Mouse (Mus musculus) hindbrain, embryonic 11.5 days (tissue): ENCODE data around the gene Gm28043. TPM values are rescaled to one million over a fixed set of nuclear protein-coding genes. Genes with fewer than 3 reads are reported as not detected.
A peak's percentile ranks its signal among the peaks of the same experiment; 100 is the strongest.
"Not testable (repeated sequence)": the region's sequence is repeated elsewhere in the genome, so short reads cannot be mapped to it uniquely, and the experiment has no call there.

Source experiments
- ATAC-seq: fragments of 200-750 bp; cut with Nextera tagmentation; 2 replicates; pipeline ENCODE4 v1.8.0; 2017; ENCODE audit warnings: mild to moderate bottlenecking, moderate TSS enrichment, moderate library complexity; ENCODE audit not compliant: low FRiP score
- DNase-seq: peaks from one replicate; pipeline ENCODE4 v3.0.0-alpha.2; 2015; ENCODE audit warnings: low spot score
- H3K27ac ChIP-seq: fragments of 300-500 bp; sonication (generic); 2 replicates; pipeline ENCODE4 v1.5.1; 2014; ENCODE audit warnings: mild to moderate bottlenecking, low read depth, low read length
- H3K27me3 ChIP-seq: fragments of 300-500 bp; sonication (generic); 2 replicates; pipeline ENCODE4 v1.6.1; 2014; ENCODE audit warnings: mild to moderate bottlenecking, low read length, moderate library complexity, mixed read lengths; ENCODE audit not compliant: control insufficient read depth, insufficient read depth
- H3K36me3 ChIP-seq: fragments of 300-500 bp; sonication (generic); 2 replicates; pipeline ENCODE4 v1.6.1; 2014; ENCODE audit warnings: mild to moderate bottlenecking, low read length, moderate library complexity, mixed read lengths; ENCODE audit not compliant: control insufficient read depth, insufficient read depth
- H3K4me1 ChIP-seq: fragments of 300-500 bp; sonication (generic); replicated peaks from 2 replicates; pipeline ENCODE4 v1.6.1; 2014; ENCODE audit warnings: low read length, mixed read lengths; ENCODE audit not compliant: control insufficient read depth, insufficient read depth
- H3K4me2 ChIP-seq: fragments of 300-500 bp; sonication (generic); replicated peaks from 2 replicates; pipeline ENCODE4 v1.6.1; 2014; ENCODE audit warnings: mild to moderate bottlenecking, low read depth, low read length
- H3K4me3 ChIP-seq: fragments of 300-500 bp; sonication (generic); 2 replicates; pipeline ENCODE4 v1.5.1; 2014; ENCODE audit warnings: low read depth, low read length
- H3K9ac ChIP-seq: fragments of 300-500 bp; sonication (generic); 2 replicates; pipeline ENCODE4 v1.6.1; 2014; ENCODE audit warnings: low read depth, low read length
- H3K9me3 ChIP-seq: fragments of 300-500 bp; sonication (generic); 2 replicates; pipeline ENCODE4 v1.6.1; 2016; ENCODE audit warnings: low read length; ENCODE audit not compliant: control insufficient read depth
- WGBS: fragments of 180-500 bp; shearing (Covaris S2); extraction: QIAGEN DNeasy Blood & Tissue Kit; methylation state at CpG from one replicate; pipeline ENCODE4 v1.1.7; 2014; 5-methylcytosine and 5-hydroxymethylcytosine counted together
- polyA plus RNA-seq: library from polyadenylated mRNA; unstranded; fragments of >200 nt; fragmentation: Nextera tagmentation; extraction: Ambion mirVana; gene quantifications from 2 replicates; pipeline ENCODE4 v1.2.1, GENCODE M21; 2014

Gm28043 gene
- polyA plus RNA-seq, 1 experiment from 2014 or later: 3.2 TPM

DNA sequence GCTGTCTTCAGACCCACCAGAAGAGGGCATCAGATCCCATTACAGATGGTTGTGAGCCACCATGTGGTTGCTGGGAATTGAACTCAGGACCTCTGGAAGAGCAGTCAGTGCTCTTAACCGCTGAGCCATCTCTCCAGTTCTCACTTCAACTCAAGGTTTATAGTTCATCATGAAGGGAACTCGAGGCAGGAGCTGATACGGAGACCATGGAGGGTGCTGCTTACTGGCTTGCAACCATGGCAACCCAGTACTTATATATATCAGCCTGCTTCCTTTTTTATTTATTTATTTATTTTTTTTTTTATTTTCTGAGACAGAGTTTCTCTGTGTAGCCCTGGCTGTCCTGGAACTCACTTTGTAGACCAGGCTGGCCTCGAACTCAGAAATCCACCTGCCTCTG, 99.1 kb downstream of the Gm28043 start:
- H3K4me2 ChIP-seq, H3K27me3 ChIP-seq, H3K9ac ChIP-seq, H3K27ac ChIP-seq, H3K4me3 ChIP-seq, H3K36me3 ChIP-seq, DNase-seq, ATAC-seq, H3K9me3 ChIP-seq: not testable (repeated sequence)
- WGBS: 92% methylated on average over 4 of the region's 4 CpGs
- H3K4me1 ChIP-seq: peaks cover 14% of the 10 kb centered on the region

DNA sequence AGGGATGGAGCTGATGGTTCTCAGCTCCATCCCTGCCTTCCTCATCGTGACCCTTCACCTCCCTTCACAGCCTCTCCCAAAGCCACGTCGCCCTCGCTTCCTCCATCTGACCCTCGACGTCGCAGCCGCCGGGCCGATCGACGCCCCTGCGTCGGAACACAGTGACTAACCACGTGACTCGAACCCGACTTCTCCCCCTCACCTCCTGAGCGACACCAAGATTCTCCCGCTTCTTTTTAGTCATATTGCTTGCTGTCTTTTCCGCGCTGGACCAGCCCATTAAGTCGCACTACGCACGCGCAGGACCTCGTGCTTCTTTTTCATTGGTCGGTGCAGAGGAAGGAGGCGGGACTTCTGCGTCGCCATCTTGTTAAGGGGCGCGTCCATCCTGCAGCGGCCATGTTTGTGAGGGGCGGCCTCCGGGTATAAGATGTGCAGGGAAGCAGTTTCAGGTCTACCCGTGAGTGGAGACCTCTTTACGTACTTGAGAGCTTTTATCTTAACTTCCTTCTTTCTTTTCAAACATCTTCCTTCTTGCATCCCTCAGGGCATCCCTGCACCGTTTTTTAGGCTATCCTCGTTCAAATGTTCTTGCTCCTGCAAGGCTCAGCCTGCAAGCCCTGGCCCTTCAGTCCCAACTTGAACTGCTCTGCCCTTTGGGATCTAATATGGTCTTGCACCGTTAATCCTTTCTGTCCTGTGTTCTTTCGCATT, 102.2 kb downstream of the Gm28043 start, which contains the start of gene Ccdc167:
Gene Ccdc167, minus strand, starts transcription at position 313 of the 714 bp plus-strand sequence.
- Histone ChIP-seq H3K36me3 (no peaks in the 10 kb centered on the region), H3K9ac (peak within 1 kb of the TSS; percentile 56), H3K4me3 (peak within 1 kb of the TSS; percentile 43), H3K4me1 (peaks cover 4% of the 10 kb centered on the region), H3K4me2 (peak within 1 kb of the TSS; percentile 57), H3K27me3 (no peaks in the 10 kb centered on the region), H3K27ac (no peak within 1 kb of the TSS; the same call in 1 of the 2 replicates), H3K9me3 (no peaks in the 10 kb centered on the region)
- 5% methylated on average over 41 of the region's 41 CpGs for WGBS
- DNase-seq: peak; percentile 99
- ATAC-seq: peak; percentile 93

DNA sequence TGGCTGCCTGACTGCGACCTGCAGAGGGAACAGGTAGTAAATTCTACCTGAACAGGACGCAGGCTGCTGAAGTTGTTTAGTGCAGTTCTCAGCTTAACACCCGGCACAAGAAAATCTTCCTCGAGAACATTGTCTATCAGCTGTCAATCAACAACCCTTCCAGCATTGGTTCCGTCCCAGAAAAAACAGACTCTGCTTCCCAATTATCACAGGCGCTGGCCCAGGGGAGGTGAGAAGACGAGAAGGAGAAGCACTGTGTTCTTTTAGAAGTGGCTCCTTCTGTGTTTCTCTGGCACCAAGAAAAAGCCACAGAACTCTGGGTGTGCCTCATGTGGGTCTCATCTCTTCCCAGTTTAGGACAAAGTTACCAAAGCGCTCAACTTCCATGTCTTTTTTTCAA, 104.0 kb downstream of the Gm28043 start:
- no peaks in the 10 kb centered on the region for H3K9me3 ChIP-seq
- peaks cover 4% of the 10 kb centered on the region for H3K4me1 ChIP-seq
- 87% methylated on average over 8 of the region's 8 CpGs for WGBS
- ATAC-seq (no peak), DNase-seq (no peak)
- no peak overlapping the region for H3K4me2 ChIP-seq
- no peak overlapping the region for H3K9ac ChIP-seq
- H3K27ac ChIP-seq: no peak overlapping the region
- no peak overlapping the region for H3K4me3 ChIP-seq
- no peaks in the 10 kb centered on the region for H3K27me3 ChIP-seq
- no peaks in the 10 kb centered on the region for H3K36me3 ChIP-seq

DNA sequence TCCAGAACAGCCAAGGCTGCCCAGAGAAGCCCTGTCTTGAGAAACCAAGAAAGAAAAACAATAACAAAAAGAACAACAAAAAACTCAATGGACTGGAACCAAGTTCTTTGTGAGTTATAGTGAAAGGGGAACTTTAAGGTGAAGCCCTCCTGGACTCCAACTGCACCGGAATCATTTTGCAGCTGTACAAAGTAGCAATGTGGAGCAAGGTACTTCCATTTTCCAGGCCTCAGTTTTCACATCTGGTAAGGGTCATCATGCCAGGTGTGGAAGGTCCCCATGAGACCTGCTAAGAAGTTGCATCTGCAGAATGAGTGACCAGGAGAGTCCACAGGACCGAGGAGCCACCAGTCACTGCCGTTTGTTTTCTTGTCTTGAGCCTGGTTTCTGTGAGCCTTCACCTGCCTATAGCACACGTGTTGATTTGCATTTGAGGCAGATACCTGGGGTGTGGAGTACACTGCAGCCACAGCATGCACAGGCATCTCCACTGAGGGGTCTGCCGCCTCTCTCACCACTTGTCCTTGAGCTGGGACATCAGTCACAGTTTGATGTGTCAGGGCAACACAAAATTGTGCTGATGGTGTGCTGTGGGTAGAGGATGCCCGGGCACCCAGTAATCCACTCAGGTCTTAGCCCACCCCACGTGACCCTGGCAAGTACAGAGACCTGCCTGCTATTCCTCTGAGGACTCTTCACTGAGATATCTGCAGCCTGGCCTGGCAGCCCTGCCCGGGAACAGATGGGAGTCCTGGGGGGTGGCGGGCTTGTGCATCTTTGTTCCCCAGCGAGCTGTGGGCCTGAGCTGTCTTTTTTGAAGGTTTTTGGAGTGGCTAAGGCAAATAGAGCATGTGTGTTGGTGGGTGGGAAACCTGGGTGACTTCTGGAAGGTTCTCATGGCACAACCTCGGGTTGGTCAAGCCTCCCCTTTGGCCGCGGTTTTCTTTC, 105.2 kb downstream of the Gm28043 start:
- no peak overlapping the region for H3K4me3 ChIP-seq
- H3K9ac ChIP-seq: no peak overlapping the region
- no peaks in the 10 kb centered on the region for H3K36me3 ChIP-seq
- no peaks in the 10 kb centered on the region for H3K9me3 ChIP-seq
- H3K4me1 ChIP-seq: peaks cover 4% of the 10 kb centered on the region
- no peak overlapping the region for H3K27ac ChIP-seq
- no peak for DNase-seq
- no peaks in the 10 kb centered on the region for H3K27me3 ChIP-seq
- no peak overlapping the region for H3K4me2 ChIP-seq
- WGBS: 76% methylated on average over 13 of the region's 13 CpGs
- no peak for ATAC-seq

DNA sequence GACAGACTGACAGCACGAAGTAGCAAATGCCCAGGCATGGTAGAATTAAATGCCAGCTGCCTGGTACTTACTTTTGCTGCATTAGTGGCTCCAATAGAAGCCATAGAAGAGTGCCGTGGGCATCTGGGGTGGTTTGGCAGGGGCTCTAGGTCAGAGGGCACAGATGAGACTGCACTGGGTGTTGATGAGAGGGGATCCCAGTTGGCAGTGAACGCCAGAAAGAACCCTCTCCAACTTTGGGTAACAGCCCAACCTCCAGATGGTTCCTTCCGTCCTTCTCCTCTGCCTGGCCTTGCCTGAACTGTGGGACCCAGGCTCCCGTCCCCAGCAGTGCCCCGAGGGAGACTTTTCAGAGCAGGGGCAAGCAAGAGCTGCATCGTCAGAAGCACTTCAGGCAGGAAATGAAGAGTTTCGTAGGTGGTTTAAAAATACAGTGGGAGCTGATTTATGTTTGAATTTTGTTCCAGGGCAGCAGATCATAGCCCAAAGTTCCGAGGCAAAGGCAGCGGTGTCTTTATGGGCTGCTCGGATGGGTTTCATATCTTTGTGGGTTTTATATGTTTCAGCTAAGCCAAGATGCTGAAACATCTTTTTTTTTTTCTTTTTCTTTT, 106.2 kb downstream of the Gm28043 start:
- 78% methylated on average over 11 of the region's 11 CpGs for WGBS

DNA sequence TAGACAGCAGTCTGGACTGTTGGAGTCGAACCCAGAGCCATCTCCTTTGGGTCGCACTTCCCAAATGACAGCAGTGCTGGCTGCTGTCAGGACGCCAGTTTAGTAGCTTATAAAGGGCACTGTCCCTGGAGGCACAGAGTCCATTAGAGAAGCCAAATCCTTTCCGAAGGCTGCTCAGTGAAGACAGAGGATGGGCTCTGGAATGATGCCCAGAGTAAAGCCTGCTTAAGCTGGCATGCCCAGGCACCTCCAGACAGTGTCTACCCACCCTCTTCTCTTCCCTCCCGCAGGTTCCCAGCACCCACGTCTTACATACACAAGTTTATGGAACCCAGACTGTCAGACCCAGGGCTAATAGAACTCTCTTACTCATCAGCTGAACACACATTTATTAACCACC, 109.9 kb downstream of the Gm28043 start:
- no peak overlapping the region for H3K27ac ChIP-seq
- no peaks in the 10 kb centered on the region for H3K9me3 ChIP-seq
- H3K36me3 ChIP-seq: no peaks in the 10 kb centered on the region
- ATAC-seq (no peak), DNase-seq (no peak)
- no peak overlapping the region for H3K4me3 ChIP-seq
- H3K27me3 ChIP-seq: no peaks in the 10 kb centered on the region
- H3K9ac ChIP-seq: no peak overlapping the region
- WGBS: 88% methylated on average over 6 of the region's 6 CpGs
- no peak overlapping the region for H3K4me2 ChIP-seq
- no peaks in the 10 kb centered on the region for H3K4me1 ChIP-seq

More for the DNA sequence above, 106.2 kb downstream of the Gm28043 start:
- ATAC-seq: no peak
- Histone ChIP-seq H3K27me3 (no peaks in the 10 kb centered on the region), H3K4me2 (no peak overlapping the region), H3K27ac (no peak overlapping the region), H3K4me1 (peaks cover 4% of the 10 kb centered on the region), H3K4me3 (no peak overlapping the region), H3K36me3 (no peaks in the 10 kb centered on the region), H3K9me3 (no peaks in the 10 kb centered on the region), H3K9ac (no peak overlapping the region)
- DNase-seq: no peak

DNA sequence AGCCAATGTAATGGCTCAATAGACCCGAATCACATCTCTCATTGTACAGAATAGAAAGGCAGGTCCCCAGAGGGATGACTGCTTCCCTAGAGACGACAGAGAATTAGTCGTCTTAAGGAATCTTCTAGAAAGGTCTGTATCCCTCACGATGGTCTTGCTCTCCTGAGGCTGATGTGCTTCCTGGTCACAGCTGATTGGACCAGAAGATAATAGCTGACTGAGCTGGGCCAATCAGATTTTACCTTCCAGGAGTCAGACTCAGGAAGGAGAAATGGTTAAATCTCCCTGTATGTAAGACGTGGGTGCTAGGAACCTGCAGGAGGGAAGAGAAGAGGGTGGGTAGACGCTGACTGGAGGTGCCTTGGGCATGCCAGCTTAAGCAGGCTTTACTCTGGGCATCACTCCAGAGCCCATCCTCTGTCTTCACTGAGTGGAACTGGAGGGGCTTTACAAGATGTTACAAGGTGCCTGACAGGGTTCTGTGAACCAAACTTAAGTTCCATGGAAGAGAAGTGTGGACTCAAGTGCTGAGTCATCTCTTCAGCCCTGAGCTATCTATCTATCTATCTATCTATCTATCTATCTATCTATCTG, 110.4 kb downstream of the Gm28043 start:
- Histone ChIP-seq H3K4me2 (no peak overlapping the region), H3K27ac (no peak overlapping the region), H3K36me3 (no peaks in the 10 kb centered on the region), H3K9me3 (no peaks in the 10 kb centered on the region), H3K9ac (no peak overlapping the region), H3K4me3 (no peak overlapping the region), H3K4me1 (no peaks in the 10 kb centered on the region), H3K27me3 (no peaks in the 10 kb centered on the region)
- DNase-seq: no peak
- whole genome bisulfite sequencing: 75% methylated on average over 6 of the region's 6 CpGs
- no peak for ATAC-seq

DNA sequence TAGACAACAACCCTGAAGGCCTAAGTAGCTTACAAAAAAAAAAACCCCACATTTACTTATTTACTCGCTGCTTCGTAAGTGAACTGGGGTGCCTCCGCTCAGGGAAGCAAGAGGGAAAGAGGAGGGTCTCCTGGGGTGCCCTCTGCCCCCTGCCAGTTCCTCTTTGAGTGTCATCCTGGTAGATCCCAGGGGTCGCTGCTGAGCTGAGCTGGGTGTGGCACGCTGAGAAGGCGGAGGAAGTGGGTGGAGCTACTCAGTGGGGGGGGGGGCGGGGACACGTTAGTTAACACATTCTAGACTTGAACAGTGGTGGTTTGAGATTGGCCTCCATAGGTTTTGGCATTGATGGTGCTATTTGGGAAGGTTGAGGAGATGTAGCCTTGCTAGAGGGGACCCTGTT, 113.4 kb downstream of the Gm28043 start:
- no peak overlapping the region for H3K4me2 ChIP-seq
- no peak overlapping the region for H3K27ac ChIP-seq
- H3K9ac ChIP-seq: no peak overlapping the region
- ATAC-seq (no peak), DNase-seq (no peak)
- no peaks in the 10 kb centered on the region for H3K27me3 ChIP-seq
- peaks cover 11% of the 10 kb centered on the region for H3K4me1 ChIP-seq
- H3K9me3 ChIP-seq: no peaks in the 10 kb centered on the region
- no peaks in the 10 kb centered on the region for H3K36me3 ChIP-seq
- WGBS: 63% methylated on average over 8 of the region's 8 CpGs
- H3K4me3 ChIP-seq: no peak overlapping the region
